Mouse (Mus musculus) C2C12 (cell line): Measurements from ENCODE around the gene Slc44a2. TPM values are rescaled to one million over a fixed set of nuclear protein-coding genes. Genes with fewer than 3 reads are reported as not detected.

Experiments used
- H3K27me3 ChIP-seq: one replicate; pipeline ENCODE4 v1.6.1; 2011; ENCODE audit not compliant: control insufficient read depth, insufficient read depth, insufficient read length
- H3K36me3 ChIP-seq: one replicate; pipeline ENCODE4 v1.6.1; 2011; ENCODE audit not compliant: control insufficient read depth, insufficient read depth
- H3K4me3 ChIP-seq: one replicate; pipeline ENCODE4 v1.5.1; 2011; ENCODE audit warnings: mild to moderate bottlenecking, control low read depth; ENCODE audit not compliant: poor library complexity, insufficient read depth, severe bottlenecking
- H3K79me2 ChIP-seq: one replicate; pipeline ENCODE4 v1.6.1; 2011; ENCODE audit not compliant: control insufficient read depth, insufficient read depth
- H3K79me3 ChIP-seq: one replicate; pipeline ENCODE4 v1.6.1; 2011; ENCODE audit warnings: low read depth, control low read depth
- H3ac ChIP-seq: one replicate; pipeline ENCODE3; 2011; ENCODE audit warnings: low read depth; ENCODE audit not compliant: control insufficient read depth, insufficient read length
- CEBPB ChIP-seq: IDR thresholded peaks from one replicate; pipeline ENCODE4 v1.6.1; 2011; ENCODE audit warnings: low read depth, mild to moderate bottlenecking, control low read depth, moderate library complexity
- CTCF ChIP-seq: IDR thresholded peaks from one replicate; pipeline ENCODE4 v1.5.1; 2011; ENCODE audit not compliant: control insufficient read depth, insufficient read depth, insufficient read length
- FOSL1 ChIP-seq: IDR thresholded peaks from one replicate; pipeline ENCODE4 v1.8.0; 2011; ENCODE audit warnings: mild to moderate bottlenecking, low read length; ENCODE audit not compliant: poor library complexity, insufficient read depth, severe bottlenecking
- MAX ChIP-seq: IDR thresholded peaks from one replicate; pipeline ENCODE4 v1.6.1; 2011; ENCODE audit warnings: mild to moderate bottlenecking, control low read depth
- MYOD1 ChIP-seq: IDR thresholded peaks from one replicate; pipeline ENCODE4 v1.6.1; 2011; ENCODE audit warnings: low read depth; ENCODE audit not compliant: control insufficient read depth, insufficient read length
- MYOG ChIP-seq: IDR thresholded peaks from one replicate; pipeline ENCODE4 v1.6.1; 2011; ENCODE audit not compliant: control insufficient read depth, insufficient read length; ENCODE audit errors: extremely low read depth
- USF1 ChIP-seq: IDR thresholded peaks from one replicate; pipeline ENCODE4 v1.6.1; 2011; ENCODE audit warnings: low read depth, mild to moderate bottlenecking, control low read depth, moderate library complexity
- polyA plus RNA-seq: library from polyadenylated mRNA; unstranded; fragments of >200 nt; fragmentation: generic; extraction: Trizol; gene quantifications from one replicate; pipeline ENCODE4 v1.2.1, GENCODE M21; 2012; ENCODE audit warnings: missing spikeins

Gene Slc44a2
- polyA plus RNA-seq, 1 experiment: 221 TPM

GRCm38 (mm10) chr9:21286753-21287152 is 33.7 kb upstream of the Slc44a2 start:
- H3K79me2 ChIP-seq: peaks cover 50% of the 10 kb centered on the region
- no peak overlapping the region for H3K4me3 ChIP-seq
- peaks cover 31% of the 10 kb centered on the region for H3K79me3 ChIP-seq
- TF ChIP-seq MYOD1: no peak
- TF ChIP-seq USF1: no peak
- no peak for TF ChIP-seq CTCF
- no peak for TF ChIP-seq CEBPB
- no peak for TF ChIP-seq MYOG
- TF ChIP-seq FOSL1: no peak
- TF ChIP-seq MAX: no peak
- peaks cover 28% of the 10 kb centered on the region for H3K36me3 ChIP-seq
- peak overlapping the region; percentile 53 for H3ac ChIP-seq
- no peaks in the 10 kb centered on the region for H3K27me3 ChIP-seq

GRCm38 (mm10) chr9:21287571-21288402 is 32.7 kb upstream of the Slc44a2 start, which contains the start of gene Kri1:
Gene Kri1 (minus strand): TSS chr9:21287969.
- Histone ChIP-seq H3K4me3 (peak within 1 kb of the TSS; percentile 86), H3ac (peak within 1 kb of the TSS; percentile 80), H3K27me3 (no peaks in the 10 kb centered on the region), H3K79me2 (peaks cover 50% of the 10 kb centered on the region), H3K79me3 (peaks cover 31% of the 10 kb centered on the region), H3K36me3 (peaks cover 19% of the 10 kb centered on the region)
- TF ChIP-seq FOSL1 (no peak), CEBPB (no peak), USF1 (no peak), CTCF (no peak), MYOD1 (no peak), MAX (peak; percentile 59), MYOG (no peak)

- no peaks in the 10 kb centered on the region for H3K27me3 ChIP-seq
- peaks cover 50% of the 10 kb centered on the region for H3K79me2 ChIP-seq
- H3K4me3 ChIP-seq: no peak overlapping the region
- no peak overlapping the region for H3ac ChIP-seq
- peaks cover 14% of the 10 kb centered on the region for H3K36me3 ChIP-seq
- H3K79me3 ChIP-seq: peaks cover 31% of the 10 kb centered on the region
- TF ChIP-seq MAX (no peak), FOSL1 (no peak), USF1 (no peak), MYOG (no peak), CTCF (no peak), CEBPB (no peak), MYOD1 (no peak)
These were observed 31.8 kb upstream of the Slc44a2 start for GRCm38 (mm10) chr9:21288404-21289336.

GRCm38 (mm10) chr9:21289337-21289671 is 31.2 kb upstream of the Slc44a2 start:
- Histone ChIP-seq H3K79me3 (peaks cover 31% of the 10 kb centered on the region), H3K27me3 (no peaks in the 10 kb centered on the region), H3K36me3 (peaks cover 8% of the 10 kb centered on the region), H3K79me2 (peaks cover 50% of the 10 kb centered on the region), H3K4me3 (no peak overlapping the region), H3ac (no peak overlapping the region)
- no peak for TF ChIP-seq CEBPB
- no peak for TF ChIP-seq CTCF
- TF ChIP-seq USF1: no peak
- TF ChIP-seq MYOG: no peak
- no peak for TF ChIP-seq MAX
- no peak for TF ChIP-seq MYOD1
- TF ChIP-seq FOSL1: no peak

- Histone ChIP-seq H3ac (peak overlapping the region; percentile 86), H3K4me3 (peak overlapping the region; percentile 60), H3K36me3 (no peaks in the 10 kb centered on the region), H3K79me3 (peaks cover 31% of the 10 kb centered on the region), H3K27me3 (no peaks in the 10 kb centered on the region), H3K79me2 (peaks cover 42% of the 10 kb centered on the region)
- no peak for TF ChIP-seq MAX
- TF ChIP-seq MYOG: no peak
- TF ChIP-seq USF1: no peak
- TF ChIP-seq CEBPB: no peak
- TF ChIP-seq FOSL1: no peak
- no peak for TF ChIP-seq MYOD1
These were observed 29.9 kb upstream of the Slc44a2 start for GRCm38 (mm10) chr9:21290589-21290988.
